Mouse (Mus musculus) CD4-positive, CD25-positive, alpha-beta regulatory T cell, adult 2 months (primary cell): Measurements from ENCODE around the gene Nos1.
"Not testable (repeated sequence)": the region's sequence is repeated elsewhere in the genome, so short reads cannot be mapped to it uniquely, and the experiment has no call there.

Experiments used
- DNase-seq: peaks from one replicate; pipeline ENCODE4 v3.0.0-alpha.2; 2012; ENCODE audit warnings: low read depth, low spot score

Nos1 gene

GRCm38 (mm10) chr5:117839501-117839900 lies 58.7 kb downstream of the Nos1 start:
- no peak for DNase-seq

GRCm38 (mm10) chr5:117840203-117840602 lies 59.4 kb downstream of the Nos1 start:
- DNase-seq = no peak

- DNase-seq = no peak
Measured at GRCm38 (mm10) chr5:117840988-117841387, 60.2 kb downstream of the Nos1 start.

- no peak for DNase-seq
Measured at GRCm38 (mm10) chr5:117841651-117842347, 61.0 kb downstream of the Nos1 start.

- no peak for DNase-seq
Measured at GRCm38 (mm10) chr5:117842699-117843098, 61.9 kb downstream of the Nos1 start.

- DNase-seq = no peak
Measured at GRCm38 (mm10) chr5:117844611-117845010, 63.8 kb downstream of the Nos1 start.

GRCm38 (mm10) chr5:117850474-117850873 lies 69.6 kb downstream of the Nos1 start:
- no peak for DNase-seq

- no peak for DNase-seq
Measured at GRCm38 (mm10) chr5:117853741-117854140, 72.9 kb downstream of the Nos1 start.

- no peak for DNase-seq
Measured at GRCm38 (mm10) chr5:117864588-117865300, 83.9 kb downstream of the Nos1 start.

GRCm38 (mm10) chr5:117865876-117866275 lies 85.0 kb downstream of the Nos1 start:
- no peak for DNase-seq

GRCm38 (mm10) chr5:117871614-117872013 lies 90.8 kb downstream of the Nos1 start:
- DNase-seq = no peak

- DNase-seq = no peak
Measured at GRCm38 (mm10) chr5:117873807-117874206, 93.0 kb downstream of the Nos1 start.

GRCm38 (mm10) chr5:117874236-117874635 lies 93.4 kb downstream of the Nos1 start:
- DNase-seq = no peak

GRCm38 (mm10) chr5:117879136-117879535 lies 98.3 kb downstream of the Nos1 start:
- DNase-seq = no peak

GRCm38 (mm10) chr5:117880916-117881555 lies 100.2 kb downstream of the Nos1 start:
- no peak for DNase-seq

GRCm38 (mm10) chr5:117882411-117882810 lies 101.6 kb downstream of the Nos1 start:
- DNase-seq = not testable (repeated sequence)

- no peak for DNase-seq
Measured at GRCm38 (mm10) chr5:117884991-117885390, 104.2 kb downstream of the Nos1 start.

GRCm38 (mm10) chr5:117888126-117888525 lies 107.3 kb downstream of the Nos1 start:
- DNase-seq = no peak

- no peak for DNase-seq
Measured at GRCm38 (mm10) chr5:117888946-117889345, 108.1 kb downstream of the Nos1 start.

- DNase-seq = no peak
Measured at GRCm38 (mm10) chr5:117889571-117889970, 108.7 kb downstream of the Nos1 start.

GRCm38 (mm10) chr5:117890871-117891270 lies 110.0 kb downstream of the Nos1 start:
- DNase-seq = no peak

GRCm38 (mm10) chr5:117891545-117891944 lies 110.7 kb downstream of the Nos1 start:
- DNase-seq = no peak

GRCm38 (mm10) chr5:117894050-117894449 lies 113.2 kb downstream of the Nos1 start:
- no peak for DNase-seq
